In genomic region chr12:104064532-104064931, GRCm38 (mm10) we compare ENCODE assay signal across 25 mouse cellular contexts. TPM values are rescaled to one million over a fixed set of nuclear protein-coding genes. Genes with fewer than 3 reads are reported as not detected.
DNase-seq lines count a peak whose midpoint lies in the region; ATAC-seq and TF ChIP-seq lines count a peak whose summit lies in the region.
"Had no signal": no experiment of that assay in that cellular context is flagged by ENCODE, and none has a peak within 500 bp of the region (broad histone marks: within the 10 kb centered on the region; RNA-seq: fewer than 3 reads in every experiment).

No protein-coding gene starts in this region.

- H3K79me3 ChIP-seq in C2C12 (ENCODE audit: low read depth), result no peaks in the 10 kb centered on the region

- no peak overlapping the region for H3ac ChIP-seq in C2C12 (ENCODE audit: control insufficient read depth, insufficient read length, low read depth)

- no peaks in the 10 kb centered on the region for H3K79me2 ChIP-seq in C2C12 (ENCODE audit: control insufficient read depth, insufficient read depth)

- ATAC-seq in forebrain, embryonic 14.5 days, result no peak
- ATAC-seq in Patski, result peak; percentile 37
- no peak for ATAC-seq in kidney, embryonic 15.5 days (replicated peaks; ENCODE audit: low FRiP score)
- ATAC-seq: hindbrain, embryonic 16.5 days; midbrain, embryonic 16.5 days had no signal

- POLR2A ChIA-PET in Patski (lab: Charles Lee), result no interaction called here

- H3K27me3 ChIP-seq in forebrain, embryonic 14.5 days (replicated peaks; ENCODE audit: control insufficient read depth, insufficient read depth, low read length), result no peaks in the 10 kb centered on the region
- H3K27me3 ChIP-seq in forebrain, embryonic 10.5 days (ENCODE audit: poor library complexity, severe bottlenecking), result no peaks in the 10 kb centered on the region
- H3K27me3 ChIP-seq in C2C12 (ENCODE audit: control insufficient read depth, insufficient read depth, insufficient read length) (no peaks in the 10 kb centered on the region), Patski (no peaks in the 10 kb centered on the region)
- peaks cover 2% of the 10 kb centered on the region; the same call in 1 of the 2 replicates for H3K27me3 ChIP-seq in kidney, embryonic 15.5 days
- H3K27me3 ChIP-seq in cerebellum, adult 2 months (ENCODE audit: control insufficient read depth, insufficient read depth, low read length), result no peaks in the 10 kb centered on the region
- H3K27me3 ChIP-seq: liver, embryonic 15.5 days had no signal

- no peak overlapping the region for H3K27ac ChIP-seq in forebrain, embryonic 14.5 days (ENCODE audit: low read depth, low read length)
- no peak overlapping the region for H3K27ac ChIP-seq in forebrain, embryonic 10.5 days
- no peak overlapping the region for H3K27ac ChIP-seq in kidney, embryonic 15.5 days
- H3K27ac ChIP-seq in cerebellum, adult 2 months (ENCODE audit: insufficient read depth, low read length), result no peak overlapping the region
- H3K27ac ChIP-seq: heart, embryonic 10.5 days; limb, embryonic 13.5 days; liver, embryonic 15.5 days had no signal

- H3K4me2 ChIP-seq in forebrain, embryonic 14.5 days (ENCODE audit: low read length), result no peak overlapping the region
- H3K4me2 ChIP-seq in kidney, embryonic 15.5 days, result no peak overlapping the region
- H3K4me2 ChIP-seq: limb, embryonic 13.5 days; liver, embryonic 15.5 days had no signal

- H3K4me3 ChIP-seq in forebrain, embryonic 14.5 days (ENCODE audit: low read depth, low read length), result no peak overlapping the region
- no peak overlapping the region for H3K4me3 ChIP-seq in forebrain, embryonic 10.5 days
- H3K4me3 ChIP-seq in C2C12 (ENCODE audit: insufficient read depth, poor library complexity, severe bottlenecking), result no peak overlapping the region
- H3K4me3 ChIP-seq in kidney, embryonic 15.5 days (replicated peaks), result no peak overlapping the region
- no peak overlapping the region for H3K4me3 ChIP-seq in cerebellum, adult 2 months (replicated peaks; ENCODE audit: insufficient read depth, low read depth, low read length)
- H3K4me3 ChIP-seq: erythroblast, embryonic 14.5 days; heart, embryonic 10.5 days; limb, embryonic 13.5 days; liver, embryonic 15.5 days; megakaryocyte, embryonic 14.5 days had no signal

- H3K4me1 ChIP-seq in forebrain, embryonic 14.5 days (ENCODE audit: control insufficient read depth, insufficient read depth, low read length), result no peaks in the 10 kb centered on the region
- no peaks in the 10 kb centered on the region for H3K4me1 ChIP-seq in forebrain, embryonic 10.5 days
- H3K4me1 ChIP-seq in kidney, embryonic 15.5 days, result no peaks in the 10 kb centered on the region
- H3K4me1 ChIP-seq in cerebellum, adult 2 months (ENCODE audit: control insufficient read depth, insufficient read depth, low read length), result no peaks in the 10 kb centered on the region
- H3K4me1 ChIP-seq: heart, embryonic 10.5 days; limb, embryonic 13.5 days; liver, embryonic 15.5 days had no signal

- TF ChIP-seq POLR2A in cerebellum, adult 2 months (IDR thresholded peaks at IDR 0.05; ENCODE audit: borderline replicate concordance, insufficient read depth, low read length), result no peak

- in situ Hi-C loops in Patski (cut with MboI; ENCODE audit: low pct_unique_long_range_greater_than_20kb), result loop anchor here (25.0 kb wide), 1 partner anchor 848 kb away; no protein-coding TSS in a partner anchor

- no peak for TF ChIP-seq CTCF in C2C12 (IDR thresholded peaks at IDR 0.05; ENCODE audit: control insufficient read depth, insufficient read depth, insufficient read length)
- no peak for TF ChIP-seq CTCF in Patski (IDR thresholded peaks at IDR 0.05)
- TF ChIP-seq CTCF in cerebellum, adult 2 months (IDR thresholded peaks at IDR 0.05; ENCODE audit: borderline replicate concordance, insufficient read depth, low read depth, low read length), result no peak

- peak; percentile 14 for DNase-seq in forebrain, embryonic 14.5 days (ENCODE audit: low spot score)
- DNase-seq in forebrain, embryonic 10.5 days (ENCODE audit: extremely low spot score, low spot score), result no peak
- DNase-seq in Patski (ENCODE audit: low read depth, low spot score), result no peak
- DNase-seq in fibroblast of lung, adult 2 months (ENCODE audit: low read depth), result peak; percentile 73
- DNase-seq in cerebellum, adult 2 months, result no peak
- no peak for DNase-seq in urinary bladder, postnatal 4 days (ENCODE audit: low spot score in 2 of 2)
- DNase-seq: B cell, adult 2 months; cerebellum, postnatal 10 days; gastrocnemius, postnatal 25 days; heart, postnatal 14 days; kidney, adult 2 months; kidney, postnatal 25 days; right cerebral cortex, postnatal 25 days; thymus, postnatal 25 days had no signal

- 52% methylated on average over 4 of the region's 4 CpGs for WGBS in forebrain, embryonic 14.5 days
- 67% methylated on average over 4 of the region's 4 CpGs for WGBS in forebrain, embryonic 10.5 days
- WGBS in kidney, embryonic 15.5 days, result 65% methylated on average over 4 of the region's 4 CpGs
- WGBS in cerebellum, adult 2 months, result 25% methylated on average over 4 of the region's 4 CpGs

- CTCF ChIA-PET in Patski (lab: Charles Lee), result no interaction called here

- H3K36me3 ChIP-seq in forebrain, embryonic 14.5 days (ENCODE audit: control insufficient read depth, insufficient read depth, low read length), result no peaks in the 10 kb centered on the region
- H3K36me3 ChIP-seq in forebrain, embryonic 10.5 days (replicated peaks), result no peaks in the 10 kb centered on the region
- no peaks in the 10 kb centered on the region for H3K36me3 ChIP-seq in C2C12 (ENCODE audit: control insufficient read depth, insufficient read depth)
- H3K36me3 ChIP-seq in kidney, embryonic 15.5 days, result no peaks in the 10 kb centered on the region
- H3K36me3 ChIP-seq: heart, embryonic 10.5 days; limb, embryonic 13.5 days; liver, embryonic 15.5 days had no signal

- H3K9ac ChIP-seq in forebrain, embryonic 14.5 days (ENCODE audit: low read length), result no peak overlapping the region
- no peak overlapping the region for H3K9ac ChIP-seq in kidney, embryonic 15.5 days
- H3K9ac ChIP-seq: limb, embryonic 13.5 days; liver, embryonic 15.5 days had no signal

- H3K9me3 ChIP-seq in forebrain, embryonic 14.5 days (replicated peaks; ENCODE audit: control insufficient read depth, low read length), result no peaks in the 10 kb centered on the region
- H3K9me3 ChIP-seq in forebrain, embryonic 10.5 days, result no peaks in the 10 kb centered on the region
- no peaks in the 10 kb centered on the region for H3K9me3 ChIP-seq in kidney, embryonic 15.5 days (replicated peaks)
- H3K9me3 ChIP-seq: heart, embryonic 10.5 days; limb, embryonic 13.5 days; liver, embryonic 15.5 days; megakaryocyte, embryonic 14.5 days had no signal

TF ChIP-seq in C2C12, 6 proteins besides CTCF, POLR2A, EP300 and RAD21:
- TF ChIP-seq MYOG (IDR thresholded peaks at IDR 0.05; ENCODE audit: control insufficient read depth, extremely low read depth, insufficient read length), result no peak
- TF ChIP-seq USF1 (IDR thresholded peaks at IDR 0.05; ENCODE audit: low read depth), result no peak
- no peak for TF ChIP-seq CEBPB (IDR thresholded peaks at IDR 0.05; ENCODE audit: low read depth)
- no peak for TF ChIP-seq MAX (IDR thresholded peaks at IDR 0.05)
- no peak for TF ChIP-seq FOSL1 (IDR thresholded peaks at IDR 0.05; ENCODE audit: insufficient read depth, low read length, poor library complexity, severe bottlenecking)
- peak; percentile 89 for TF ChIP-seq MYOD1 (IDR thresholded peaks at IDR 0.05; ENCODE audit: control insufficient read depth, insufficient read length, low read depth)

RNA-seq across cellular contexts. Expression of gene Serpina12, which starts 20.3 kb away (rescaled TPM):
- not detected in 2 replicates for polyA plus RNA-seq in forebrain, embryonic 14.5 days (2014; fragmentation: Nextera tagmentation; extraction: Ambion mirVana)
- not detected in 2 replicates for polyA plus RNA-seq in forebrain, embryonic 10.5 days (2016; fragmentation: Nextera tagmentation; extraction: Ambion mirVana)
- not detected for polyA plus RNA-seq in C2C12 (2012; fragmentation: generic; extraction: Trizol)
- not detected for polyA plus RNA-seq in Patski (2021)
- not detected in 2 replicates for polyA plus RNA-seq in kidney, embryonic 15.5 days (2015; fragmentation: Nextera tagmentation; extraction: Ambion mirVana)
- polyA plus RNA-seq in cerebellum, adult 2 months (2012; rRNA removed), result 0.05 TPM in 1 of 2 replicates, not detected in the other
- polyA plus RNA-seq: erythroblast, embryonic 14.5 days; heart, embryonic 10.5 days; hindbrain, embryonic 16.5 days; kidney, adult 2 months; limb, embryonic 13.5 days; lung, postnatal 0 days; midbrain, embryonic 16.5 days; testis, adult 2 months had no signal

RNA-seq across cellular contexts. Expression of gene Serpina5, which starts 36.4 kb away (rescaled TPM):
- polyA plus RNA-seq in forebrain, embryonic 14.5 days (2014; fragmentation: Nextera tagmentation; extraction: Ambion mirVana), result not detected in 2 replicates
- not detected in 2 replicates for polyA plus RNA-seq in forebrain, embryonic 10.5 days (2016; fragmentation: Nextera tagmentation; extraction: Ambion mirVana)
- polyA plus RNA-seq in C2C12 (2012; fragmentation: generic; extraction: Trizol), result not detected
- 0.06 TPM for polyA plus RNA-seq in Patski (2021)
- not detected in 2 replicates for polyA plus RNA-seq in kidney, embryonic 15.5 days (2015; fragmentation: Nextera tagmentation; extraction: Ambion mirVana)
- not detected in 2 replicates for polyA plus RNA-seq in cerebellum, adult 2 months (2012; rRNA removed)
- polyA plus RNA-seq: erythroblast, embryonic 14.5 days; hindbrain, embryonic 16.5 days; kidney, adult 2 months; limb, embryonic 13.5 days; lung, postnatal 0 days; midbrain, embryonic 16.5 days had no signal

RNA-seq across cellular contexts. Expression of gene Serpina3a, which starts 48.0 kb away (rescaled TPM):
- polyA plus RNA-seq in forebrain, embryonic 14.5 days (2014; fragmentation: Nextera tagmentation; extraction: Ambion mirVana), result not detected in 2 replicates
- not detected in 2 replicates for polyA plus RNA-seq in forebrain, embryonic 10.5 days (2016; fragmentation: Nextera tagmentation; extraction: Ambion mirVana)
- polyA plus RNA-seq in C2C12 (2012; fragmentation: generic; extraction: Trizol) (not detected), Patski (2021) (not detected)
- not detected in 2 replicates for polyA plus RNA-seq in kidney, embryonic 15.5 days (2015; fragmentation: Nextera tagmentation; extraction: Ambion mirVana)
- not detected in 2 replicates for polyA plus RNA-seq in cerebellum, adult 2 months (2012; rRNA removed)
- polyA plus RNA-seq: erythroblast, embryonic 14.5 days; heart, embryonic 10.5 days; hindbrain, embryonic 16.5 days; kidney, adult 2 months; limb, embryonic 13.5 days; lung, postnatal 0 days; midbrain, embryonic 16.5 days had no signal

RNA-seq across cellular contexts. Expression of gene Serpina9, which starts 51.0 kb away (rescaled TPM):
- polyA plus RNA-seq in forebrain, embryonic 14.5 days (2014; fragmentation: Nextera tagmentation; extraction: Ambion mirVana), result not detected in 2 replicates
- polyA plus RNA-seq in forebrain, embryonic 10.5 days (2016; fragmentation: Nextera tagmentation; extraction: Ambion mirVana), result not detected in 2 replicates
- polyA plus RNA-seq in C2C12 (2012; fragmentation: generic; extraction: Trizol) (0.01 TPM), Patski (2021) (0.08 TPM)
- not detected in 2 replicates for polyA plus RNA-seq in kidney, embryonic 15.5 days (2015; fragmentation: Nextera tagmentation; extraction: Ambion mirVana)
- polyA plus RNA-seq in cerebellum, adult 2 months (2012; rRNA removed), result 1.8 TPM in 2 replicates
- polyA plus RNA-seq: erythroblast, embryonic 14.5 days; kidney, adult 2 months; limb, embryonic 13.5 days; liver, embryonic 15.5 days; midbrain, embryonic 16.5 days had no signal

Comparison
In these comparisons a context has a peak if more than half of its experiments do, and no peak if none do; other contexts are left out.
1. DNase-seq: peak in forebrain, embryonic 14.5 days (single experiment) and fibroblast of lung, adult 2 months (single experiment); none in forebrain, embryonic 10.5 days (single experiment), Patski (single experiment), cerebellum, adult 2 months (0 of 2) and urinary bladder, postnatal 4 days (0 of 2).